Mouse (Mus musculus) left cerebral cortex, adult 9 months (tissue): ENCODE measurements around the gene Dip2c.

ENCODE experiments used
- DNase-seq, 2 experiments: peaks; one replicate each; pipeline ENCODE4 v3.0.0; 2022; ENCODE audit warnings: low spot score in 2 of 2

The Dip2c gene

GRCm38 (mm10) chr13:9504118-9504856 lies 228.0 kb downstream of the Dip2c start:
- DNase-seq, result no peak

GRCm38 (mm10) chr13:9538556-9538955 lies 262.2 kb downstream of the Dip2c start:
- peak in 1 of 2 experiments; percentile 18 for DNase-seq

GRCm38 (mm10) chr13:9547698-9548344 lies 271.5 kb downstream of the Dip2c start:
- DNase-seq, result no peak

GRCm38 (mm10) chr13:9562099-9562498 lies 285.8 kb downstream of the Dip2c start:
- no peak for DNase-seq

- no peak for DNase-seq
These were observed 286.6 kb downstream of the Dip2c start for GRCm38 (mm10) chr13:9562921-9563320.

GRCm38 (mm10) chr13:9568852-9569251 lies 292.5 kb downstream of the Dip2c start:
- DNase-seq, result peak in 1 of 2 experiments; percentile 23

- DNase-seq, result no peak
These were observed 300.4 kb downstream of the Dip2c start for GRCm38 (mm10) chr13:9576686-9577085.

- no peak for DNase-seq
These were observed 302.1 kb downstream of the Dip2c start for GRCm38 (mm10) chr13:9578456-9578855.

- DNase-seq, result no peak
These were observed 305.5 kb downstream of the Dip2c start for GRCm38 (mm10) chr13:9581821-9582220.

- DNase-seq, result no peak
These were observed 307.3 kb downstream of the Dip2c start for GRCm38 (mm10) chr13:9583579-9583978.

- DNase-seq, result no peak
These were observed 323.2 kb downstream of the Dip2c start for GRCm38 (mm10) chr13:9599334-9600096.

- DNase-seq, result no peak
These were observed 325.0 kb downstream of the Dip2c start for GRCm38 (mm10) chr13:9601350-9601749.

GRCm38 (mm10) chr13:9611229-9611628 lies 334.9 kb downstream of the Dip2c start:
- DNase-seq, result no peak

- no peak for DNase-seq
These were observed 356.4 kb downstream of the Dip2c start for GRCm38 (mm10) chr13:9632684-9633083.

GRCm38 (mm10) chr13:9635951-9636350 lies 359.6 kb downstream of the Dip2c start:
- no peak for DNase-seq

- DNase-seq, result no peak
These were observed 360.2 kb downstream of the Dip2c start for GRCm38 (mm10) chr13:9636505-9636904.

- no peak for DNase-seq
These were observed 361.6 kb downstream of the Dip2c start for GRCm38 (mm10) chr13:9637949-9638348.

- DNase-seq, result no peak
These were observed 372.4 kb downstream of the Dip2c start for GRCm38 (mm10) chr13:9648716-9649115.

- no peak for DNase-seq
These were observed 373.6 kb downstream of the Dip2c start for GRCm38 (mm10) chr13:9649894-9650293.

GRCm38 (mm10) chr13:9650580-9650979 lies 374.3 kb downstream of the Dip2c start:
- no peak for DNase-seq

GRCm38 (mm10) chr13:9653018-9653417 lies 376.7 kb downstream of the Dip2c start:
- DNase-seq, result no peak

- no peak for DNase-seq
These were observed 380.3 kb downstream of the Dip2c start for GRCm38 (mm10) chr13:9656613-9657012.

GRCm38 (mm10) chr13:9660711-9661110 lies 384.4 kb downstream of the Dip2c start:
- no peak for DNase-seq
